Mouse (Mus musculus) lung, embryonic 16.5 days (tissue): ENCODE measurements at regions not wholly inside any gene's neighbourhood (a gene's known extent, or its start where the extent isn't known, plus 50 kb on each side); places are given as distances from the start of the nearest gene placed in this dataset.

Experiments
- ATAC-seq: fragments of 200-750 bp; cut with Nextera tagmentation; 2 replicates; pipeline ENCODE4 v1.8.0; 2017; ENCODE audit warnings: low read depth, mild to moderate bottlenecking, moderate library complexity
- H3K27ac ChIP-seq: fragments of 300-500 bp; sonication (generic); 2 replicates; pipeline ENCODE4 v1.5.1; 2014; ENCODE audit warnings: mild to moderate bottlenecking, control low read depth, low read length
- H3K27me3 ChIP-seq: fragments of 300-500 bp; sonication (generic); 2 replicates; pipeline ENCODE4 v1.6.1; 2014; ENCODE audit warnings: low read depth, low read length, mixed read lengths; ENCODE audit not compliant: control insufficient read depth, insufficient read depth
- H3K36me3 ChIP-seq: fragments of 300-500 bp; sonication (generic); 2 replicates; pipeline ENCODE4 v1.6.1; 2014; ENCODE audit warnings: low read length; ENCODE audit not compliant: control insufficient read depth, insufficient read depth
- H3K4me1 ChIP-seq: fragments of 300-500 bp; sonication (generic); replicated peaks from 2 replicates; pipeline ENCODE4 v1.6.1; 2014; ENCODE audit warnings: low read length, mixed read lengths; ENCODE audit not compliant: control insufficient read depth, insufficient read depth
- H3K4me2 ChIP-seq: fragments of 300-500 bp; sonication (generic); 2 replicates; pipeline ENCODE4 v1.6.1; 2014; ENCODE audit warnings: low read depth, low read length, control low read depth
- H3K4me3 ChIP-seq: fragments of 300-500 bp; sonication (generic); 2 replicates; pipeline ENCODE4 v1.5.1; 2014; ENCODE audit warnings: mild to moderate bottlenecking, low read length, control low read depth
- H3K9ac ChIP-seq: fragments of 300-500 bp; sonication (generic); 2 replicates; pipeline ENCODE4 v1.6.1; 2014; ENCODE audit warnings: low read length, control low read depth
- H3K9me3 ChIP-seq: fragments of 300-500 bp; sonication (generic); 2 replicates; pipeline ENCODE4 v1.6.1; 2016; ENCODE audit warnings: low read length; ENCODE audit not compliant: control insufficient read depth
- WGBS: fragments of 180-500 bp; shearing (Covaris S2); extraction: QIAGEN DNeasy Blood & Tissue Kit; methylation state at CpG from one replicate; pipeline ENCODE4 v1.1.7; 2014; 5-methylcytosine and 5-hydroxymethylcytosine counted together

DNA sequence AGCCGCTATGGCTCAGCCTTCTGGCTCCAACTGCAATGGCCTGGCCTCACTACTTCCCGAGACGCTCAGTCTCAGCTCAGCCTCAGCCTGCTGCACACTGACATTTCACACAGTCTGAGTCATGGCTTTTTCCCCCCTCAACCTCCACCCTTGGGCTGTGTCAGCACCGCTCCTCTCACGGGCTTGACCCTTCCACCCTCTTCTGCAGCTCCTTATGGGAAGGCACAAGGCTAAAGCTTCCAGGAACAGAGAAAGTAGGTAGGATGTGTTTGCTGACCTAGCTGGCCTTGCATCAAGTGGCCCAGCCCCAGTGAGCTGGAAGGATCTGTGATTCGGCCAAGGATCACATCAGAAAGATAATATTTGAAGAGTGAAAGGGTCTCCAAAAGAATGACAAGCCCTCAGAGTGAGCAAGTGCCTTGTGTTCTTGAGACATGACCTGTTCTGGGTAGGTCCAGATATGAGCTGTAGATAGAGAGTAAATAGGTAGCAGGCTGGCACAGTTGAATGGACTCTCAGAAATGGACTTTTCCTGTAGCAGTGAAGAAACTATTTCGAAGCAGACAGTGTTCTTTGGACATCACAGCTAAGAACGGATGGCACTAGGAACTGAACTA, 192.9 kb upstream of the Usp24 start:
- peaks cover 8% of the 10 kb centered on the region for H3K4me1 ChIP-seq
- WGBS = 54% methylated on average over 8 of the region's 8 CpGs
- no peak overlapping the region for H3K27ac ChIP-seq
- no peak overlapping the region for H3K4me3 ChIP-seq
- no peaks in the 10 kb centered on the region for H3K27me3 ChIP-seq
- peak; percentile 76 for ATAC-seq
- no peak overlapping the region for H3K9ac ChIP-seq
- H3K9me3 ChIP-seq = no peaks in the 10 kb centered on the region
- no peaks in the 10 kb centered on the region for H3K36me3 ChIP-seq
- no peak overlapping the region for H3K4me2 ChIP-seq

DNA sequence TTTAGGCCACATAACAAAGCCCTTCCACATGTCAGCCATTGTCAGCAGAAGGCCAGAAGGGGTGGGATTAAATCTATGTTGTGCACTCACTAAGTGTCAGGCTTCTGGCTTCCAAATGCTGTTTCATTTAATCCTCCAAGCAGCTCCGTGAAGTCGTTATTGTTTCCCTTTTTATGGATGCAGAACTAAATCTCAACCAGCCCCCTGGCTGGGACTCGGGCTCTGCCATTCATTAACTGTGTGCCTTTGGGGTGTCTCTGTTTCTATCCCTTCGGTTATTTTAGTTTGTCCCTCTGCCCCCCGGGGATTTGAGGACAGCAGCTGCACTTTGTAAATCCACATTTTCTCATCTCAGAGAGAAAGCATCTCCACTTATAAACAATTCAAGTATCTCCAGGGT, 188.8 kb upstream of the Usp24 start:
- Histone ChIP-seq H3K4me1 (peaks cover 8% of the 10 kb centered on the region), H3K36me3 (no peaks in the 10 kb centered on the region), H3K27me3 (no peaks in the 10 kb centered on the region), H3K27ac (no peak overlapping the region), H3K9ac (no peak overlapping the region), H3K4me2 (no peak overlapping the region), H3K4me3 (no peak overlapping the region), H3K9me3 (no peaks in the 10 kb centered on the region)
- no peak for ATAC-seq
- WGBS = 60% methylated on average over 5 of the region's 5 CpGs

DNA sequence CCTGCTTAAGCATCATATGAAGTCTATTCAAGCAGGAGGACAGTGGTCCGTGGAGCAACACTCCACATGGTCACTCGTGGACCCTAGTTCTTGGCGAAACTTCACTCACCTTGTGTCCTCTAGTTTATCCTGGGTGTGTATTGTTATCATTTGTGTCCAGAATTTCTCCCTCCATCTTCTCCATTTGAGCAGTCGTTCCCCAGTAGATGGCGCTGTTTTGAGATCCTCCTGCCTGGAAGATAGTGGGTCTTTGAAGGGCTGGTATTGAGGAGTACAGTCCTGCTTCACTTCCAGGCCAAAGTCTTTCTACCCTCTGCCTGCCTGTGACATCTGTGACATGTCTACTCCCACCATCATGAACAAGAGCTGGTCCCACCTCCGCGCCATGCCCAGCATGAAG, 188.4 kb upstream of the Usp24 start:
- no peak overlapping the region for H3K4me3 ChIP-seq
- H3K9me3 ChIP-seq = no peaks in the 10 kb centered on the region
- no peak overlapping the region for H3K9ac ChIP-seq
- no peak for ATAC-seq
- WGBS = 55% methylated on average over 7 of the region's 7 CpGs
- peaks cover 8% of the 10 kb centered on the region for H3K4me1 ChIP-seq
- no peak overlapping the region for H3K27ac ChIP-seq
- H3K36me3 ChIP-seq = no peaks in the 10 kb centered on the region
- no peak overlapping the region for H3K4me2 ChIP-seq
- no peaks in the 10 kb centered on the region for H3K27me3 ChIP-seq

DNA sequence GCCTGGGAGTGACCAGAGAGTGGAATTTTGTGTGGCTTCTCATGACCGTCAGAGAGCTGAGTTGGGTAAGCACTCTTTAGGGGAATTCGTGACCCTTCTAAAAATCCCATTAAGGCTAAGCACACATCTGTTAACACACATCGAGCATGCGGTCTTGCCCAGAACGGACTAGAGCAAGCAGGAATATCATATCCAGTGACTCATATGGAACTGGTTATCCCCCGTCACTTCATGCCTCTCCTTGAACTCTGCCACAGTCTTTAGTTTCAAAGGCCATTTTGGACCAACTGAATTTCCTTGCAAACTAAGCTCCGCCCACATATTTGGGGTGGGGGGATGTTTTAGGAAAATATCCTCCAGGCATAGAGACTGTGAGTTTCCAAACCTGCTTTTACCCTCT, 186.7 kb upstream of the Usp24 start:
- Histone ChIP-seq H3K4me3 (no peak overlapping the region), H3K9me3 (no peaks in the 10 kb centered on the region), H3K4me1 (no peaks in the 10 kb centered on the region), H3K4me2 (no peak overlapping the region), H3K27me3 (no peaks in the 10 kb centered on the region), H3K36me3 (no peaks in the 10 kb centered on the region), H3K27ac (no peak overlapping the region), H3K9ac (no peak overlapping the region)
- ATAC-seq = no peak
- 55% methylated on average over 7 of the region's 7 CpGs for WGBS

DNA sequence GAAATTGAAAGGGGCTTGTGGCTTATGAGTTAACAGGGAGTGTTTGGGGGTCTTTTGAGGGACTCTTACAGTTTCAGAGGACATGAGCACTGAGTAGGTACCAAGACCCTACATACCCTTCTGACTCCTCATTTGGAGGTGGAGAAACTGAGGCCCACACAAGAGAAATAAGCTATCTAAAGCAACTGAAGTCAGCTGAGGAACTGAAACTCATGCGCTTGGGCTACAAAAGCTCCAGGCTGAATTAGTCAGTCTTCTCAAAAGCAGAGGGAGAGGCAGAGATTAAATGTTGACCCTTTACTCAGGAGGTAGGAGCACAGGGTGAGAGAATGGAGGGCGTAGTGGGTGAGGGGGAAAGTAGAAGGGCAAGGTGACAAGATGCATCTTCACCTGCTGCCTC, 186.2 kb upstream of the Usp24 start:
- Histone ChIP-seq H3K36me3 (no peaks in the 10 kb centered on the region), H3K9me3 (no peaks in the 10 kb centered on the region), H3K4me3 (no peak overlapping the region), H3K4me1 (no peaks in the 10 kb centered on the region), H3K27me3 (no peaks in the 10 kb centered on the region), H3K9ac (no peak overlapping the region), H3K4me2 (no peak overlapping the region), H3K27ac (no peak overlapping the region)
- WGBS = 84% methylated on average over 2 of the region's 2 CpGs
- no peak for ATAC-seq

DNA sequence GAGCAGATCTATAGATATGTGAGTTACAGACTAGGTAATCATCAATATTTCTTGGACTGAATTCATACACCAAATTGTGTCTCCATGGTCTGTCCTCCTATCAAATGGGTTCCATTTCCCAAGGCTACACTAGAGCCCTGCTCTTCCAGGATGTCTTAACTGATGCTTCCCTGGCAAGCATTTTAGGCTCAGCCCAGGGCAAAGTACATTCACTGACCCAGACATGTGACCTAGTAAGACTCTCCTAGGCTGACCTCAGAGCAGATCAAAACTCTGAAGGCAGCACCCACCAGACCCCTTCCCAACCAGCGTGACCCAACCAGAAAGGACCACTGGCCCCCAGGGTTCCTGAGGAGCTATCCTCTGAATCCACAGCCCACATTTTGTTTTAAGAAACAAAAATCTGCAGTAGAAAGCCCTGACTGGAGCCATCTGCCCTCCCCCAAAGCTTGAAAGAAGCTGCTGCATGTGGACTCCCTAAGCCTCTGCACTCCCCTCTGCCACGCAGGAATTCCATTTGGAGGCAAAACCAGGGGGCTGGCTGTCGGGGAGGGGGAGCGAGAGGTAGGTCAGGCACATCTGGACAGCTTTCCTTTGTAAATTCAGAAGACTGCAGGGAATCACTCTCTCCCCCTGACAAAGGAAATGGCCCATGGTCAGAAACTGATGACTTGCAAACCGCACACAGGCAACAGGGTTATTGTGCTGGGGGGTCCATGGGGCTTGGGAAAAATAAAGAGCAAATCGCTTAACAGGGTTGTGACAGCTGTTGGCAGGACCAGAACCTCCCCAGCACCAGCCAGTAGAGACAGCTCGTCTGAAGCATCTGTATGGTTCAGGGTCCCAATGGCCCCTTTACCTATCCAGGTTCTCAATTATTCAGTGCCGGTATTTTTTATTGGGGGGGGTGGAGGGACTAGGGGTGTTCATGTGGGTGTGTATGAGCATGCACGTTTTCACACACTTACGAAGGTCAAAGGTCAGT, 182.0 kb upstream of the Usp24 start:
- Histone ChIP-seq H3K27ac (no peak overlapping the region), H3K4me2 (no peak overlapping the region), H3K9ac (no peak overlapping the region), H3K27me3 (no peaks in the 10 kb centered on the region), H3K36me3 (no peaks in the 10 kb centered on the region), H3K9me3 (no peaks in the 10 kb centered on the region), H3K4me3 (no peak overlapping the region), H3K4me1 (no peaks in the 10 kb centered on the region)
- ATAC-seq = no peak
- WGBS = 57% methylated on average over 10 of the region's 10 CpGs

DNA sequence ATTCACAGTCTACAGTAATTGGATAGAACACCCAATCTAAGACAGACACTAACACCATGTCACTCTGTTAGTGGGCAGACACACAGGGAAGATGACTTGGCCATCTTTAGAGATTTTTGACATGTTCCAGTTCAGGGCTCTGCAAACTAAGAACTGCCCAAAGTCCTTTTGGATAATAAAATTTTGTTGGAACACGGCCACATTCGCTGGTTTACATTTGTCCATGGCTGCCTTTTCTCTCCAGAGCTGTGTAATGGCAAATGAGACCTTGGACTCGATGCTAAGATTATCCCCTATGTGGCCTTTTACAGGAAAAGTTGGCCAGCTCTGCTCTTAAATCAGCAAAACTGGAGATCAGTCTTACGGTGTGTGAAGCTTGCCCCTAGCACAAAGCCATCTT, 173.3 kb upstream of the Usp24 start:
- H3K4me2 ChIP-seq = no peak overlapping the region
- no peak overlapping the region for H3K4me3 ChIP-seq
- H3K36me3 ChIP-seq = no peaks in the 10 kb centered on the region
- 62% methylated on average over 4 of the region's 4 CpGs for WGBS
- H3K9me3 ChIP-seq = no peaks in the 10 kb centered on the region
- no peak overlapping the region for H3K9ac ChIP-seq
- no peaks in the 10 kb centered on the region for H3K27me3 ChIP-seq
- 0 out of 2 replicates have a peak, but pooled peaks cover 2% of the 10 kb centered on the region for H3K4me1 ChIP-seq
- no peak for ATAC-seq
- H3K27ac ChIP-seq = no peak overlapping the region

DNA sequence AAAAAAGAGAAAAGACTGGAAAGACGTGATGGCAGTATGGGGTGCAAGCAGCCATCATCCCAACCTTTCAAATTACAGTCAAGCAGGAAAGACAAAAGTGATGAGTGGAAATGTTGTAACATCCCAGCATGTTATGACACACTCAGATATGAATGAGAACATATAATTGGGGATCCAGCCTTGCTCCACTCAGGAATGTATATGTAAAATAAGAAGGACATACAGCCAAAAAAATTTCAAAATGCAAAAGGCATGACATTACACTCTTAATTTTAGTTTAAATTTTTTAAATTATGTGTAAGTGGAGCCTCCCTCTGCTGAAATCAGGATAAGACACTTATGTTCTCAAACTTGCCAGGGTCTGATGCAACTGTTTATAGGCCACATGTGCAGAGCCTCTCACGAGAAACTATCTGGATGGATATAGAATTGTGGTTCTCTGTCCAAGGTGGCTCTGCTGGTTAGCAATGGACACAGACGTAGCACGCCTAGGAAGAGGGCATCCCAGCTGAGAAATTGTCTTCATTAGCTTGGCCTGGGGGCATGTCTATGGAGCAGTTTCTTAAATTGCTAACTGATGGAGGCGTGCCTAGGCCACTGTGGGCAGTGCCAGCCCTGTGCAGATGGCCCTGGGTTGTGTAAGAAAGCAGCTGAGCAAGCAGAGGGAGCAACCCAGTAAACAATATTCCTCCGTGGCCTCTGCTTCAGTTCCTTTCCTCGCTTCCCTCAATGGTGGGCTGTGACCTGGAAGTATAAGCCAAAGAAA, 171.5 kb upstream of the Usp24 start:
- ATAC-seq = peak; percentile 69
- WGBS = 67% methylated on average over 7 of the region's 7 CpGs

DNA sequence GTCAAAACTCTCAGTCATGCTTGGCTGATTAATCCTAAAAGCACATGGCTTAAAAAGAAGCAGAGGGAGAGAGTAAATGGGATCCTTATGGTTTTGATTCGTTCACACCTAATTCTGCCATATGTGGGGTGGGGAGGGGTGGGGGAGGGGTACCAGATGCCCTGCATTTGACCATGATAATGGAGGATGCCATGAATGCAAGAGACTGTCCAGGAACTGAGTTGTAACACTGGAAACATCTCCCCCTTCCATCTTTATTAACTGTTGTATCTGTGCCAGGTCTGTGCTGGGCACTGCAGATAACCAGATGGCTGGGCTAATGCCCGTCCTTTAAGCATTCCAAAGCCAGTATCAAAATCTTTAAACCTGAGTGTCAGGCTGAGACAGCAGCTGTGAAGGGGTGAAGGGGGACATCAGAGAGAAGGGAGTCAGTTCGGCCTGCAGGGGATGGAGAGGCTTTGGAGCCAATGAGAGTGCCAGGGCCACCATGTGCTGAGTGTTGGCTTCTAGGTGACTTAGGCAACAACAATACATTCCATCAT, 169.0 kb upstream of the Usp24 start:
- H3K4me1 ChIP-seq = 0 out of 2 replicates have a peak, but pooled peaks cover 2% of the 10 kb centered on the region
- H3K9me3 ChIP-seq = no peaks in the 10 kb centered on the region
- no peak overlapping the region for H3K9ac ChIP-seq
- H3K27ac ChIP-seq = no peak overlapping the region
- H3K4me2 ChIP-seq = no peak overlapping the region
- ATAC-seq = no peak
- no peaks in the 10 kb centered on the region for H3K36me3 ChIP-seq
- WGBS = 56% methylated on average over 3 of the region's 3 CpGs
- no peak overlapping the region for H3K4me3 ChIP-seq
- H3K27me3 ChIP-seq = no peaks in the 10 kb centered on the region

More for the DNA sequence above, 171.5 kb upstream of the Usp24 start:
- H3K4me1 ChIP-seq = 0 out of 2 replicates have a peak, but pooled peaks cover 2% of the 10 kb centered on the region
- H3K4me3 ChIP-seq = no peak overlapping the region
- H3K4me2 ChIP-seq = no peak overlapping the region
- no peaks in the 10 kb centered on the region for H3K9me3 ChIP-seq
- no peak overlapping the region for H3K27ac ChIP-seq
- H3K9ac ChIP-seq = no peak overlapping the region
- H3K36me3 ChIP-seq = no peaks in the 10 kb centered on the region
- no peaks in the 10 kb centered on the region for H3K27me3 ChIP-seq
